Mouse (Mus musculus): ENCODE data around the gene Olfr1331.
"Not testable (repeated sequence)": the region's sequence is repeated elsewhere in the genome, so short reads cannot be mapped to it uniquely, and the experiment has no call there.

Olfr1331 gene

DNA sequence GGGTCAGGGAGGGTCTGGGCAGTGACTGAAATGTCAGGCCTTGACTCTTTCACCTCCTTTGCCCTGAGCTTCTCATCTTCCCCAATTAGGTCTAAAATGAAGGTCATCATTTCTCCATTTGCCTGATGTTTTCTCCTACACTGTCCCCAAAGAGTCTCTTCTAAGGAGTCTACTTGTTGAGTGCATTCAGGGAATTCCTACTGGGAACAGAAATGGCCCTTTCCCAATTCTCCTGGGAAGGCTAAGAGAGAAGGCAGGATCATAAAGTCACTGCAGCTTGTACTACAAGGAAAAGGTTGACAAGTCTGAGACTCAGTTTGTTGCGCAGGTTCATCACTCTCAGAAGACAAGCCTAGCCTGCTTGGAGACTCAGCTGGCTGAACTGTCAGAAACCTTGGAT is at the start of gene Olfr1331:
Olfr1331 (plus strand) TSS at position 301 of the 400 bp plus-strand sequence.
- DNase-seq (ENCODE audit: low read depth, low spot score) = no peak

DNA sequence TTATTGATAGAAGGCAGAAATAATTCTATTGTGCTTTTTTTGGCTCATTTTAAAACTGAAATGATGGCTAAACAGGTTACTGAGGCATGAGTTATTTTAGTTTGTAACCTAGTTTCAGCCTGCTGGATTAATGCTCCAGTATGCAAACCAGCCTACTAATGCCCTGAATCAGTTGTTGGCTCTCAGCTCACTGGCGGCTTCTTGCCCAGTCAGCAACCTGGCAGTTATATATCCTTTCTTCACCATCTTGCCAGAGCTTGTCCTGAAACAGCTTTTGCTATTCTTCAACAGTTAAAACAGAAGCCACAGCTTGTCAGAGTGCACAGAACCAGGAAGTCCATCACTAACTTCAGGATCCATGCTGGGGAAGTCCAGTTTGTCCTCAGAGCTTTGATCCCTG is 45.5 kb upstream of the Olfr1331 start:
- no peak for DNase-seq (ENCODE audit: low read depth, low spot score)

DNA sequence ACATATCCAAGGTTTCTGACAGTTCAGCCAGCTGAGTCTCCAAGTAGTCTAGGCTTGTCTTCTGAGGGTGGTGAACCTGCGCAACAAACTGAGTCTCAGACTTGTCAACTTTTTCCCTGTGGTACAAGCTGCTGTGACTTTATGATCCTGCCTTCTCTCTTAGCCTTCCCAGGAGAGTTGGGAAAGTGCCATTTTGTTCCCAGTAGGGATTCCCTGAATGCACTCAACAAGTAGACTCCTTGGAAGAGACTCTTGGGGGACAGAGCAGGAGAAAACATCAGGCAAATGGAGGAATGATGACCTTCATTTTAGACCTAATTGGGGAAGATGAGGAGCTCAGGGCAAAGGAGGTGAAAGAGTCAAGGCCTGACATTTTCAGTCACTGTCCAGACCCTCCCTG is 28.3 kb upstream of the Olfr1331 start, which contains the start of gene Olfr1333:
Olfr1333 (minus strand) TSS at position 101 of the 400 bp plus-strand sequence.
- no peak for DNase-seq (ENCODE audit: low read depth, low spot score)

DNA sequence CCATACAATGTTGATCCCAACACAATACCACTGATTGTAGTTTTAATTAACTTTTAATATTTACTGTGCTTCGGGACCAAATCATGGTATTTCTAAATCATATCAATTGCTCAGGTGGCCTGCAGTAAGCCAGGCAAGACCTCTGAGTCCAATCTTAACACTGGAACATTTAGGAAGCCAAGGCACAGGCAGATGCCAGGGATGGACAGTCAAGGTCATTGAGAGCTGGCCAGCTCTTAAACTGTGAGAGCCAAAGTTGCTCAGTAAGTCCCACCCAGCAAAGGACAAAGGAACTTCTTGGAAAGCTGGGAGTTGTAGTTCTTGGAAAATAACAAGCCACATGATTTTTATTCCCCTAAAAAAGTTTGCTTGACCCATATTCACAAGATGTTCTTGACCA is 2.7 kb upstream of the Olfr1331 start:
- DNase-seq (ENCODE audit: low read depth, low spot score) = no peak

DNA sequence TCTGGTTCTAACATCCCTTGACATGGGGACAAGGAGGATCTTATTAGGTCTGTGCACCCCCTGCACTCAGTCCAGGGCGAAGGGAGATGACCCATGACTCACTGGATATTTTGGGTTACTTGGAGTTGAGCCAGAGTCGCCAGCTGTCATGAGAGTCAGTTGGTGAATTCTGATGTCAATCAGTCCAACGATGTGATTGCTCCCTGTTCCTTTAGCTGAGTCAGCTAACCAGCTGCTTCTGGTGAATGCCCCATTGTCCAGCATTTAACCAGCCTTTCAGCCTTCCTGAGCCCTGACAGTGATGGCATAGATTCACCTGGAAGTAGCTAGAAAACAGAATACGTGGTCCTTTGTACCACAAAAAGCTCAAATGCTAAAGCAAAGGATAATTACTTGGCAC is 1.7 kb upstream of the Olfr1331 start:
- no peak for DNase-seq (ENCODE audit: low read depth, low spot score)

DNA sequence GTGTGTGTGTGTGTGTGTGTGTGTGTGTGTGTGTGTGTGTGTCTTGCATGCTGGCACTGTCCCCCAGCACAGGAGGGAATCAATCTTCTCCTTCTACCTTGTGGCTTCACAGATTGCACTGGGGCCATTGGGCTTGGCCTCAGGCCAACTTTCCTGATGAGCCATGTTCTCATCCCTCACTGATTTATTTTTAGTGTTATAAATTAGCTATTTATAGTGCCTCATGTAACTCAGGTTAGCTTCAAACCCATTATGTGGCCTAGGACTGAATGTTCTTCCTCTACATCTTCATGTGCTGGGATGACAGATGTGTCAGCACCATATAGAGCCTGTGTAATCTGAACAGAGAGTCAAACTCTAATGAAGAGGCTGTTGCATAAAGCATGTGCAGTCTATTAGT is 3.1 kb downstream of the Olfr1331 start:
- DNase-seq (ENCODE audit: low read depth, low spot score) = no peak

DNA sequence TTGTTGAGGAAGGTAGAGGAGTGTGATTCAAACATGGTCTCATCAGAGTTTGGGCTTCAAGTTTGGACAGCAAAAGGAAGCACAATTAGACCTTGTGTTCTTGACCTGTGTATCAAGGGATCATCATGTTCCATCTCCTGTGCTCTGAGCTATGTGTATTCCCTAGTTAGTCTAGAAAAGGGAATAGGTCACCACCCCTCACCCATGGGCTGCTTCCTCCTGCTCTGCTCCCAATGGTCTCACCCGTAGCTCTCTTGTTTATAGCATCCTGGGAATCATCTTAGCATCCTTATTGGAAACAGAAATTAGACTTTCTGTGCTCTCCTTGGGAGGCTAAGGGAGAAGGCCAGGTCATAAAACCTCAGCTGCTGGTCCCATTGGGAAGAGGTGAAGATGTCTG is 23.8 kb downstream of the Olfr1331 start, which contains the start of gene Olfr1330:
Olfr1330 (plus strand) TSS at position 301 of the 400 bp plus-strand sequence.
- DNase-seq (ENCODE audit: low read depth, low spot score) = no peak

DNA sequence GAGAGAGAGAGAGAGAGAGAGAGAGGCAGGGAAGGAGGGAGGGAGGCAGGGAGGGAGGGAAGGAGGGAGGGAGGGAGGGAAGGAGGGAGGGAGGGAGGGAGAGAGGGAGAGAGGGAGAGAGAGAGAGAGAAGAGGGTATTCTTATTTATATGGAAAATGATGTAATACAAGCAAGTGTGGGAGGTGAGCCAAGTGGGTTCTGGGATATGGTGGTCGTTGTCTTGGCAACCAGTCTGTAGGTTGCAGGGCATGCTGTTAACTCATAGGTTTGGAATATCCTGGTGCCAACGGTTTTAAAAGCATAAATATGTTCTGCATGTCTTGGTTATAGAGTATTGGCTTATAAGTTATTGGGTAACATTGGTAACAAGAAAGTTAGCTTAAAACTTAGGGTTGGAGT is 37.5 kb downstream of the Olfr1331 start:
- no peak for DNase-seq (ENCODE audit: low read depth, low spot score)

DNA sequence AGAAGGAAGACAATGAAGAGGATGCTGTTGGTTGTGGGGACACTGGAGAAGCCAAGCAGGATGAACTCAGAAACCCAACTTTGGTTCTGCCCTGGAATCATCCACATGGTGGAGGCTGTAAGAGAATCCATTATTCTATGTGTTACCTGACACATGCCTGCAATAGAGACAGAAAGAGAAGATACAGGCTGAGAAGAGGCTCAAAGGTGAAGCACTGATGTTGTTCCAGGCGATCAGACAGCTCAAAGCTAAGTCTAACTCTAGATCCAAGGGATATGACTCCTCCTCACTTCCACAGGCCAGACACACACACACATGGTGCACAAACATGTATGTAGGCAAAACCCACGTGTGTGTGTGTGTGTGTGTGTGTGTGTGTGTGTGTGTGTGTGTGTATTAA is 52.9 kb downstream of the Olfr1331 start, which contains the start of gene Olfr1329:
Olfr1329 (minus strand) TSS at position 101 of the 400 bp plus-strand sequence.
- not testable (repeated sequence) for DNase-seq (ENCODE audit: low read depth, low spot score)
